Mouse (Mus musculus) spleen, adult 2 months (tissue): Measurements from ENCODE around the gene Stk16.

ENCODE experiments used
- CTCF ChIP-seq: fragments of 200-500 bp; IDR thresholded peaks from 2 replicates; pipeline ENCODE4 v1.5.1; 2011; ENCODE audit warnings: mild to moderate bottlenecking, inconsistent platforms; ENCODE audit not compliant: insufficient read depth, insufficient read length, insufficient replicate concordance; ENCODE audit errors: extremely low read depth
- POLR2A ChIP-seq: fragments of 200-500 bp; IDR thresholded peaks from 2 replicates; pipeline ENCODE4 v1.6.1; 2011; ENCODE audit warnings: low read depth, low read length, inconsistent platforms

GRCm38 (mm10) chr1:75179334-75180104 is 31.1 kb upstream of the Stk16 start:
- TF ChIP-seq POLR2A (no peak), CTCF (no peak)
